Mouse (Mus musculus): ENCODE results near the gene Gm20388. TPM values are rescaled to one million over a fixed set of nuclear protein-coding genes. Genes with fewer than 3 reads are reported as not detected.
A peak's percentile ranks its signal among the peaks of the same experiment; 100 is the strongest.

Gm20388 gene
- polyA plus RNA-seq, 1 experiment from 2014 or later = not detected

GRCm38 (mm10) chr8:122654768-122655167 lies 2744.1 kb downstream of the Gm20388 start:
- Histone ChIP-seq H3K27me3 (no peaks in the 10 kb centered on the region), H3K4me3 (no peak overlapping the region), H3K9ac (no peak overlapping the region), H3K4me1 (peaks cover 48% of the 10 kb centered on the region), H3K27ac (no peak overlapping the region), H3K4me2 (replicated peaks) (no peak overlapping the region), H3K9me3 (no peaks in the 10 kb centered on the region), H3K36me3 (no peaks in the 10 kb centered on the region)
- WGBS = 78% methylated on average over 7 of the region's 7 CpGs
- ATAC-seq (ENCODE audit: insufficient number of reproducible peaks, insufficient read depth, low FRiP score, low TSS enrichment) = no peak

GRCm38 (mm10) chr8:122656056-122656999 lies 2745.7 kb downstream of the Gm20388 start:
- H3K9ac ChIP-seq = no peak overlapping the region
- H3K36me3 ChIP-seq = no peaks in the 10 kb centered on the region
- H3K27ac ChIP-seq = no peak overlapping the region
- H3K4me2 ChIP-seq (replicated peaks) = no peak overlapping the region
- H3K9me3 ChIP-seq = no peaks in the 10 kb centered on the region
- no peaks in the 10 kb centered on the region for H3K27me3 ChIP-seq
- WGBS = 79% methylated on average over 13 of the region's 13 CpGs
- no peak overlapping the region for H3K4me3 ChIP-seq
- no peak for ATAC-seq (ENCODE audit: insufficient number of reproducible peaks, insufficient read depth, low FRiP score, low TSS enrichment)
- peaks cover 59% of the 10 kb centered on the region for H3K4me1 ChIP-seq

DNA sequence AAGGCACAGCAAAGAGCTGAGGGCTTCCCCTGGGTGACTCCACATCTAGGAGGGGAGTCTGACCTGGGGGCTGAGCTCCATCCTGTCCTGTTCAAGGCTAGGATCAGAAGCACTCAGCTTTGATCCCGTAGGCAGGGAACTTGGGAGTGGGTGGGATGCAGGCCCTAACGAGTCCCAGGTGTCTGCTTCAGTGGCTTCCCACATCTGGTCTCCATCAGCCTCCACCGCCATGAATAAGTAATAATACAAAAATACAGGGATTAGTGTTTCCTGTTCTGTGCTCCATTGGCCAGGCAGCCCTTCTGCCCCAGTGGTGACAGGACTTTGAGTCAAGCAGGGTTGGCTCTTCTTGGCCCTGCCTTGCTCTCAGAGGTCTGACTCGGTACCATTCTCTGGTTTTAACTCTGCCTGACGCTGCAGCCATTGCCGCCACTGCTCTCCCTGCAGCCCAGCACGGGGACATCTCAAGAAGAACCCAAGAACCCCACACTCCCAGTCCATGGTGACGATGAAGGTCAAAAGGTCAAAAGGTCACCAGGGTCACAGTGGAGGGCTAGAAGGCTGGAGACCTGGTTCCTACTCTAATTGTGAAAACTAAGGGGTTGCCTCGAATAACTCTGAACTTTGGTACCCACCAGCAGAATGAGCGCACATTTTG lies 2747.6 kb downstream of the Gm20388 start:
- no peak overlapping the region for H3K9ac ChIP-seq
- no peaks in the 10 kb centered on the region for H3K36me3 ChIP-seq
- peak overlapping the region; percentile 30 for H3K4me2 ChIP-seq (replicated peaks)
- 23% methylated on average over 10 of the region's 10 CpGs for WGBS
- H3K4me1 ChIP-seq = peaks cover 62% of the 10 kb centered on the region
- no peaks in the 10 kb centered on the region for H3K9me3 ChIP-seq
- H3K27ac ChIP-seq = peak overlapping the region; percentile 90
- no peak overlapping the region for H3K4me3 ChIP-seq
- ATAC-seq (ENCODE audit: insufficient number of reproducible peaks, insufficient read depth, low FRiP score, low TSS enrichment) = peak; percentile 63
- H3K27me3 ChIP-seq = no peaks in the 10 kb centered on the region

DNA sequence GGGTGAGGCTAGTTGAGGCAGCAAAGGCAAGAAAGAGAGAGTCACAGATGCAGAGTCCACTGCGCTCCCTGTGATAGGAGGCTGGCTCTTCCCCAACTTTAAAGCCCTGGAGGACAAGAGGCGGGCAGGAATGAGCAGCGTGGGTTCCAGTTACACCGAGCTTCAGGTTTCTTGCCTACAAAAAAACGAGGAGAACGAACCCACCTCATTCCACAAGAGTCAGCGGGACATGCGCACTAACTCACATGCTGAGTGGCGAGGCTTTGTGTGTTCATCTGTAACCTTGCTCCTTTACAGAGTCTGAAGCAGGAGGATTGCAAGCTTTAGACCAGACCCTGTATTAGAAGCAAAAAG lies 2748.1 kb downstream of the Gm20388 start:
- H3K4me1 ChIP-seq = peaks cover 60% of the 10 kb centered on the region
- 0 out of 2 replicates have a peak, but pooled peaks have one; percentile 16 for ATAC-seq (ENCODE audit: insufficient number of reproducible peaks, insufficient read depth, low FRiP score, low TSS enrichment)
- no peaks in the 10 kb centered on the region for H3K27me3 ChIP-seq
- 0 out of 2 replicates have a peak overlapping the region, but pooled peaks have one; percentile 18 for H3K4me3 ChIP-seq
- H3K9ac ChIP-seq = peak overlapping the region; percentile 21; the same call in 1 of the 2 replicates
- peak overlapping the region; percentile 90 for H3K27ac ChIP-seq
- WGBS = 19% methylated on average over 9 of the region's 9 CpGs
- no peaks in the 10 kb centered on the region for H3K9me3 ChIP-seq
- H3K4me2 ChIP-seq (replicated peaks) = peak overlapping the region; percentile 30
- H3K36me3 ChIP-seq = no peaks in the 10 kb centered on the region

- Histone ChIP-seq H3K27me3 (no peaks in the 10 kb centered on the region), H3K4me1 (peaks cover 70% of the 10 kb centered on the region), H3K4me3 (no peak overlapping the region), H3K4me2 (replicated peaks) (no peak overlapping the region), H3K9me3 (no peaks in the 10 kb centered on the region), H3K36me3 (no peaks in the 10 kb centered on the region), H3K27ac (peak overlapping the region; percentile 46; the same call in 1 of the 2 replicates), H3K9ac (no peak overlapping the region)
- no peak for ATAC-seq (ENCODE audit: insufficient number of reproducible peaks, insufficient read depth, low FRiP score, low TSS enrichment)
- WGBS = 73% methylated on average over 2 of the region's 2 CpGs
These were observed 2749.4 kb downstream of the Gm20388 start for GRCm38 (mm10) chr8:122660022-122660421.

DNA sequence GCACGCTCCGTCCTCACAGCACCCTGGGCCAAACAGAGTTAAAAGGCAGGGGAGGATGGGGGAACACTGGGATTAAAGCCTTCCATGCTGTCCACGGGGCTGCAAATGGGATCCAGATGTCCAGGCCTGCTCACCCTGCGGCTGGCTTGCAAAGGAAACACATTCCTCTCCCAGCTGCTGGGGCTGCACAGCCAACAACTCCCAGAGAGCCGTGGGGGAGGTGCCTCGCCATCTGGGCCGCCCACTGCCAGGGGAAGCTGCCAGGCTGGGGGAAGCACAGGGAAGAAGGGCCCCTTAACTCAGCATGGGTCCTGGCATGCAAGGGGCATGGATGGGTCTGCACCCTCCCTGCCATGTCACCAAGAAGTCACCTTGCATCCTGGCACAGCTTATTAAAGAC lies 2750.5 kb downstream of the Gm20388 start:
- Histone ChIP-seq H3K9me3 (no peaks in the 10 kb centered on the region), H3K4me1 (peaks cover 78% of the 10 kb centered on the region), H3K4me3 (no peak overlapping the region), H3K27me3 (no peaks in the 10 kb centered on the region), H3K9ac (no peak overlapping the region), H3K27ac (peak overlapping the region; percentile 90), H3K36me3 (no peaks in the 10 kb centered on the region), H3K4me2 (replicated peaks) (peak overlapping the region; percentile 19; the same call in 1 of the 2 replicates)
- 14% methylated on average over 7 of the region's 7 CpGs for WGBS
- peak; percentile 32 for ATAC-seq (ENCODE audit: insufficient number of reproducible peaks, insufficient read depth, low FRiP score, low TSS enrichment)

DNA sequence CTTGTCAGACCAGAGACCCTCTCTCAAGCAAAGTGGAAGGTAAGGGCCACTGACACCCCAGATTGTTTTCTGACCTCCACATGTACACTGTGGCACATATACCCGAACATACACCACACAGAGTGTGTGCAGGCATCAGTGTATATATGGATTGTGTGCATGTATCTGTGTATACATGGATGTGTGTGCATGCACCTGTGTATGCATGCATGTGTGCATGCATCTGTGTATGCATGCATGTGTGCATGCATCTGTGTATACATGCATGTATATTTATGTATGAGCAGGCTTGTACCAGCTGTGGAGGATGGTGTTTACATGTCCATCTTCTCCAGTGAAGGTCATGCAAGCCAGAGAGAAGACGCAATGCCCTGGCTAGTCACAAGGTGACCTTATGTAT lies 2751.3 kb downstream of the Gm20388 start:
- no peak for ATAC-seq (ENCODE audit: insufficient number of reproducible peaks, insufficient read depth, low FRiP score, low TSS enrichment)
- Histone ChIP-seq H3K27me3 (0 out of 2 replicates have a peak, but pooled peaks cover under 1% of the 10 kb centered on the region), H3K4me2 (replicated peaks) (no peak overlapping the region), H3K4me3 (no peak overlapping the region), H3K4me1 (peaks cover 85% of the 10 kb centered on the region), H3K27ac (no peak overlapping the region), H3K36me3 (no peaks in the 10 kb centered on the region), H3K9me3 (no peaks in the 10 kb centered on the region), H3K9ac (no peak overlapping the region)
- WGBS = 58% methylated on average over 2 of the region's 2 CpGs

- ATAC-seq (ENCODE audit: insufficient number of reproducible peaks, insufficient read depth, low FRiP score, low TSS enrichment) = no peak
These were observed 2752.5 kb downstream of the Gm20388 start for GRCm38 (mm10) chr8:122663106-122663505.

GRCm38 (mm10) chr8:122663670-122664069 lies 2753.0 kb downstream of the Gm20388 start:
- no peak for ATAC-seq (ENCODE audit: insufficient number of reproducible peaks, insufficient read depth, low FRiP score, low TSS enrichment)
- Histone ChIP-seq H3K27ac (no peak overlapping the region), H3K9me3 (no peaks in the 10 kb centered on the region), H3K4me1 (peaks cover 71% of the 10 kb centered on the region), H3K27me3 (peaks cover 9% of the 10 kb centered on the region), H3K36me3 (no peaks in the 10 kb centered on the region), H3K4me2 (replicated peaks) (no peak overlapping the region), H3K4me3 (no peak overlapping the region), H3K9ac (no peak overlapping the region)
- WGBS = 65% methylated on average over 5 of the region's 5 CpGs

More at GRCm38 (mm10) chr8:122663106-122663505, 2752.5 kb downstream of the Gm20388 start:
- no peaks in the 10 kb centered on the region for H3K9me3 ChIP-seq
- H3K27ac ChIP-seq = no peak overlapping the region
- H3K27me3 ChIP-seq = peaks cover 9% of the 10 kb centered on the region
- peaks cover 76% of the 10 kb centered on the region for H3K4me1 ChIP-seq
- H3K4me3 ChIP-seq = no peak overlapping the region
- H3K4me2 ChIP-seq (replicated peaks) = no peak overlapping the region
- no peak overlapping the region for H3K9ac ChIP-seq
- H3K36me3 ChIP-seq = no peaks in the 10 kb centered on the region
- 68% methylated on average over 3 of the region's 3 CpGs for WGBS

GRCm38 (mm10) chr8:122665221-122665620 lies 2754.6 kb downstream of the Gm20388 start:
- Histone ChIP-seq H3K27ac (peak overlapping the region; percentile 79), H3K4me3 (no peak overlapping the region), H3K4me1 (peaks cover 57% of the 10 kb centered on the region), H3K36me3 (no peaks in the 10 kb centered on the region), H3K9ac (no peak overlapping the region), H3K4me2 (replicated peaks) (0 out of 2 replicates have a peak overlapping the region, but pooled peaks have one; percentile 3), H3K27me3 (peaks cover 16% of the 10 kb centered on the region), H3K9me3 (no peaks in the 10 kb centered on the region)
- WGBS = 25% methylated on average over 8 of the region's 8 CpGs
- ATAC-seq (ENCODE audit: insufficient number of reproducible peaks, insufficient read depth, low FRiP score, low TSS enrichment) = no peak; the same call in 1 of the 2 replicates

DNA sequence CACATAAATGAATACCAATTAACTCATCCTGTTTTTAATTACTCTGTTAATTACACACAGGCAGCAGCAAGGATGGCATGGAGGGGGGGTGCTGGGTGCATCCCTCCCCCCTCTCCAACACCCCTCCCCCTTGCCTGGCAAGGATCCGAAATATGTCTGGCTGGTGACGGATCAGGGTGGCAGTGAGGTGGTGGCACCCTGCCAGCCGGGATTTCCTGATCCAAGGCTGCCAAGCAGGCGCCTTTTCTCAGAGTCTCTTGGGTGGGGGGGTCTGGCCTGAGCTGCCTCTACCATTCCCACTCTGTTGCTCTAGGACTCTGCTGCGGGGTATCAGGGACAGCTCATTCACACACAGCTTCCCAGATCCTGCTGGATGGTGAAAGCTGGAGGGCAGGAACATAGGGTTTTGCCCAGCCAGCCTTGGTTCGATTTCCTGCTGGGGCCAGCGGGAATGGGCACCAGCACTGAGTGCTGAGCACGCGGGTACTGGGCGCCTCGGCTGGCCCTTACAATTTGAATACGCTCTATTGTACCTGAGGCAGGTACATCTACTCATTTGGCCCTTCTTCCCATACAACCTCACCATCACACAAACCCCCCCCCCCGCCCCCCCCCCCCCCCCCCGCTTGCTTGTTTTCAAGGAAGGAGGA lies 2755.2 kb downstream of the Gm20388 start:
- Histone ChIP-seq H3K4me2 (replicated peaks) (0 out of 2 replicates have a peak overlapping the region, but pooled peaks have one; percentile 13), H3K9ac (no peak overlapping the region), H3K4me1 (peaks cover 54% of the 10 kb centered on the region), H3K9me3 (no peaks in the 10 kb centered on the region), H3K4me3 (no peak overlapping the region), H3K27ac (peak overlapping the region; percentile 79), H3K36me3 (no peaks in the 10 kb centered on the region), H3K27me3 (peaks cover 22% of the 10 kb centered on the region)
- WGBS = 49% methylated on average over 13 of the region's 14 CpGs
- ATAC-seq (ENCODE audit: insufficient number of reproducible peaks, insufficient read depth, low FRiP score, low TSS enrichment) = no peak
